Mouse (Mus musculus) natural killer cell, adult 2 months (primary cell): ENCODE measurements around the gene Ptpn5.

ENCODE experiments used
- DNase-seq, 2 experiments: peaks; one replicate each; pipeline ENCODE4 v3.0.0; 2022; ENCODE audit warnings: low spot score in 2 of 2

The Ptpn5 gene

GRCm38 (mm10) chr7:47133331-47133730, at the start of gene Ptpn5:
Gene Ptpn5, minus strand, starts transcription at chr7:47133684.
- DNase-seq, result no peak

GRCm38 (mm10) chr7:47170814-47171213, 37.3 kb upstream of the Ptpn5 start:
- no peak for DNase-seq

- DNase-seq, result no peak
Measured at GRCm38 (mm10) chr7:47165028-47165427, 31.5 kb upstream of the Ptpn5 start.

GRCm38 (mm10) chr7:47163203-47163602, 29.7 kb upstream of the Ptpn5 start:
- DNase-seq, result no peak

GRCm38 (mm10) chr7:47158451-47158850, 25.0 kb upstream of the Ptpn5 start:
- DNase-seq, result no peak

GRCm38 (mm10) chr7:47157743-47158142, 24.3 kb upstream of the Ptpn5 start:
- DNase-seq, result no peak

- DNase-seq, result no peak
Measured at GRCm38 (mm10) chr7:47155849-47156248, 22.4 kb upstream of the Ptpn5 start.

- no peak for DNase-seq
Measured at GRCm38 (mm10) chr7:47155396-47155795, 21.9 kb upstream of the Ptpn5 start.

GRCm38 (mm10) chr7:47150420-47151061, 17.1 kb upstream of the Ptpn5 start:
- peak; percentile 36 to 59 for DNase-seq

GRCm38 (mm10) chr7:47148298-47148697, 14.8 kb upstream of the Ptpn5 start:
- DNase-seq, result no peak

GRCm38 (mm10) chr7:47146034-47146812, 12.7 kb upstream of the Ptpn5 start:
- DNase-seq, result peak; percentile 51 to 55

GRCm38 (mm10) chr7:47144299-47144698, 10.8 kb upstream of the Ptpn5 start:
- DNase-seq, result no peak

- peak; percentile 60 to 78 for DNase-seq
Measured at GRCm38 (mm10) chr7:47139823-47140325, 6.4 kb upstream of the Ptpn5 start.

GRCm38 (mm10) chr7:47134570-47134969, 1.1 kb upstream of the Ptpn5 start:
- DNase-seq, result no peak

- DNase-seq, result no peak
Measured at GRCm38 (mm10) chr7:47132931-47133260, 588 bp downstream of the Ptpn5 start.

- DNase-seq, result no peak
Measured at GRCm38 (mm10) chr7:47132180-47132930, 1.1 kb downstream of the Ptpn5 start.

GRCm38 (mm10) chr7:47131840-47132179, 1.7 kb downstream of the Ptpn5 start:
- DNase-seq, result no peak

- DNase-seq, result no peak
Measured at GRCm38 (mm10) chr7:47131258-47131657, 2.2 kb downstream of the Ptpn5 start.

GRCm38 (mm10) chr7:47122026-47122425, 11.5 kb downstream of the Ptpn5 start:
- DNase-seq, result no peak

GRCm38 (mm10) chr7:47116666-47117065, 16.8 kb downstream of the Ptpn5 start:
- no peak for DNase-seq

GRCm38 (mm10) chr7:47115491-47115890, 18.0 kb downstream of the Ptpn5 start:
- DNase-seq, result no peak

- peak; percentile 35 to 55 for DNase-seq
Measured at GRCm38 (mm10) chr7:47113383-47113782, 20.1 kb downstream of the Ptpn5 start.

- no peak for DNase-seq
Measured at GRCm38 (mm10) chr7:47112036-47112435, 21.4 kb downstream of the Ptpn5 start.
